Mouse (Mus musculus) left cerebral cortex, adult 2 months (tissue): ENCODE measurements at regions not wholly inside any gene's neighbourhood (a gene's known extent, or its start where the extent isn't known, plus 50 kb on each side); places are given as distances from the start of the nearest gene placed in this dataset.
"Not testable (repeated sequence)": the region's sequence is repeated elsewhere in the genome, so short reads cannot be mapped to it uniquely, and the experiment has no call there.

Source experiments
- DNase-seq, 2 experiments: peaks; one replicate each; pipeline ENCODE4 v3.0.0; 2021 to 2022; ENCODE audit warnings: low spot score in 2 of 2, mixed read lengths in 1 of 2; ENCODE audit errors: extremely low spot score in 1 of 2
- H3K27ac ChIP-seq: fragments of 200-600 bp; 2 replicates; pipeline ENCODE4 v1.8.1; 2022
- H3K4me3 ChIP-seq: fragments of 200-600 bp; 2 replicates; pipeline ENCODE4 v1.8.1; 2022
- CTCF ChIP-seq: fragments of 200-600 bp; IDR thresholded peaks from 2 replicates; pipeline ENCODE4 v1.8.1; 2022; ENCODE audit warnings: antibody characterized with exemption, mild to moderate bottlenecking, moderate library complexity
- intact Hi-C: fragments of 180-260 bp; cut with DNase I; formaldehyde crosslinking; loops from one replicate; pipeline ENCODE4 v1.15.1; 2025

DNA sequence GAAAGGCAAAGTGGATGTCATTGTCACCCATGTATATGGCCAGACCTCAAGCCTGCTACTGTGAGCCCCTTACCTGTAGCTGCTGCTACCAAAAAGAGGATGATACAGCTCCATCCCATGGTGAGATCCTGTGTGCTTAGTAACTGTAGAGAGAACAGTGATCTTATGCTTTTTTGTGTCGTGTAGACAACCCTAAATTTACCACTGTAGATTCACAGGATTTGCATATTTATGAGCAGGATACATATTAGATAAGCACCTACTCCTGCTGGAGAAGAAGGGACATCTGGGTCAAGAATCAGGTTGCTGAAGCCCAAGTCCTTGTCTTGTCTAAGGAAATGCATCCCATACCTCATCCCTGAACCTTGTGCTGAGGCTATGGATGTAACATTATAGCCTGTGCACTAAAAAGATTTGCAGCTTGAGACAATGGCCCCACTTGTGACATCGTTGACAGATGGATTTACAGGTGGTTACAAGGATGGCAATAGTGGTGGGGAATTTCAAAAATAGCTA, 888.7 kb upstream of the Zfp386 start:
- intact Hi-C loops, H3K27ac ChIP-seq, DNase-seq, H3K4me3 ChIP-seq: not testable (repeated sequence)

DNA sequence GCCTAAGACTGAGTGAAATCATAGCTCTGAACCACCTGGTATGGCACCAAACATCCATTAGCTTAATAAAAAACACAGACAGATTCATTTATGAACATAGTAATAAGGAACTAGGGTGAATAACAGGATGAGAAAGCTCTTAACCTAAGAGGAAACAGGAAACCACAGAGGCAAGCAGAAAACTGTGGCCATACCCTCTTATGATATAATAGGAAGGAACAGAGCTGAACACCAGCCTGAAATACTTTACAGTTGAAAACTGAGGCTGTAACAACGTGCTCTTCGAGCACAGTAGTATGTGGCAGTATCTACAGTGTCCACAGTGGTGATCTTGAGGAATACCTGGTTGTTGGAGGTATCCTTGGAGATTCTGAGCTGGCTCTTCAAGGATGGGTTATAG, 882.0 kb upstream of the Zfp386 start:
- DNase-seq, H3K27ac ChIP-seq, intact Hi-C loops, H3K4me3 ChIP-seq: not testable (repeated sequence)

DNA sequence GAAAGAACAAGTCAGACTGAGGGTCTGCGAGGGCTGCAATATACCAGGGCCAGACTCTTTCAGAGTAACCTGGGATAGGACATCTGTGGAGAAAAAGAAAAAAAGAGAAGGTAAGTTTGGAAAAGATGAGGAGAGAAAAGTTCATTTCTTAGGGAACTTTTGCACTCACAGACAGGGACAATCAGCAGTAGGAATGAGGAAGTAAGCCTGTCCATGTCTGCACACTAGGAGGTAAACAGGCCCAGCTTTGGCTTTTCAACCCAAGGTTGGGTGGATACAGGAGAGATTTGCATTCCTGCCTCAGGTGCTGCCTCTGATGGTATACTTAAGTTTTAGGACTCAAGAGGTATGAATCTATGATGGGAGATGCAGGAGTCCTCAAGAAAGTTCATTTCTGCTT, 881.5 kb upstream of the Zfp386 start:
- DNase-seq, intact Hi-C loops, H3K27ac ChIP-seq: not testable (repeated sequence)

DNA sequence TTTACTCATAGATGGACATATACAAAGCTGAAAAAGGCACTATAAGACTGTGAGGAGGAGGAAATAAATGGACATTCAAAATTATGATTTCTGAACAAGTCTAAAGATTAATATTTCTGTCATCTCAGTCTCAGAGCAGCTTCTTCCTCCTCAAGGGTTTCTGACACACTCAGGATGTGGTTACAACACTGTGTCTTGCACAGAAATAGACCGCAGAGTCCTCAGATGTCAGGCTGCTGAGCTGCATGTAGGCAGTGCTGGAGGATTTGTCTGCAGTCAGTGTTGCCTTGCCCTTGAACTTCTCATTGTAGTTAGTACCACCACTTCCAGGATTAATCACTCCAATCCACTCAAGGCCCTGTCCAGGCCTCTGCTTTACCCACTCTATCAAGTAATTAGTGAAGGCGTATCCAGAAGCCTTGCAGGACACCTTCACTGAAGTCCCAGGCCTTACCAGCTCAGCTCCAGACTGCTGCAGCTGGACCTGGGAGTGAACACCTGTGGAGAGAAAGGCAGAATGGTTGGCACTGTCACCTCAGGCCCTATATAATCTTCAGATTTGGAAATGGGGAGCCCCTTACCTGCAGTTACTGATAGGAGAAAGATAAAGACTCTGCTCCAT, 853.9 kb upstream of the Zfp386 start:
- no peak for TF ChIP-seq CTCF
- DNase-seq: no peak
- Histone ChIP-seq H3K27ac (no peak overlapping the region), H3K4me3 (no peak overlapping the region)
- intact Hi-C loops: no loop called here

More for the DNA sequence above, 881.5 kb upstream of the Zfp386 start:
- not testable (repeated sequence) for H3K4me3 ChIP-seq

DNA sequence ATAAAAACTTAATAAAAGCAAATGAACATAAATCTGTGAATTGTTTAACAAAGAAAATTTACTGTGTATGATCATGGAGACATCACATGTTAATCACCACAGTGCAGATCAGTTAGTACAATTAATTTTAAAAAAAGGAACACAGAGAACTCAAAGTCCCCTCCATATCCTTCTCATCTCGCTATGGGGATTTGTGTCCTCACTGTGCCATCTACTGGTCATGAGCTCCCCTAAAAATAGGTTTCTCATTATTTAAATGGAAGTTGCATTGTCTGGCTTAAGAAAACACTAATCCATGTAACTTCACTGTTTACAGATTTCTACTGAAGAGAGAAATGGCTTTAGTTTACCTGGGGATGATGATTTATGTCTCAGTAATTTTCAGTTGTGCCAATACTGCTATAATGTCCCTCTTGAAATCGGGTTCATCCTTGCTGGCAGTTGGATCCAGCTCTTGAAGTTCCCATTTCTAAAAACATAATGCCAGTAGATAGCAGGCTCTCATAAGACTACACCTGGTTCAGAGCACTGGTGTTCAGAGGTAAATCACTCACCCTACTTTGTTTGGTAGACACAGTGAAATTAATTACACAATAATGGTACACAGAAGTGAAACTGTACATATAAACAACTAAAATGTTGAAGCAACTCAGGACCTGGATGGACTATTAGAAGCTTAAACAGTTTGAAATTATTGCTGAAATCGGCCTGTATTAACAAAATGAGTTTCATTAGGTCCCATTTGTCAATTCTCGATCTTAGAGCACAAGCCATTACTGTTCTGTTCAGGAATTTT, 850.0 kb upstream of the Zfp386 start:
- intact Hi-C loops: no loop called here
- no peak for DNase-seq
- no peak for TF ChIP-seq CTCF
- no peak overlapping the region for H3K27ac ChIP-seq
- no peak overlapping the region for H3K4me3 ChIP-seq

DNA sequence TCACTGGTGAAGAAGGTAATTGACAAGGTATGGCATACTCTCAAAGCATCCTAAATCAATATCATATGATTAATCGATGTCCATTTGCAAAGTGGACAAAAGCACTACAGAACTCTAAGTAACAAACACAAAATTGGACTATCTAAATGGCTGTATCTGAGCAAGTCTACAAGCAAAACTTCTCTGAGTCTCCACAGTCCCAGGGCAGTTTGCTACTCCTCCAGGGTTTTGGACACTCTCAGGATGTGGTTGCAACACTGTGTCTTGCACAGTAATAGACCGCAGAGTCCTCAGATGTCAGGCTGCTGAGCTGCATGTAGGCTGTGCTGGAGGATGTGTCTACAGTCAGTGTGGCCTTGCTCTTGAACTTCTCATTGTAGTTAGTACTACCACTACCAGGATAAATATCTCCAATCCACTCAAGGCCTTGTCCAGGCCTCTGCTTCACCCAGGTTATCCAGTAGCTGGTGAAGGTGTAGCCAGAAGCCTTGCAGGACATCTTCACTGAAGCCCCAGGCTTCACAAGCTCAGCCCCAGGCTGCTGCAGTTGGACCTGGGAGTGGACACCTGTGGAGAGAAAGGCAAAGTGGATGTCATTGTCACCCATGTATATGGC, 839.6 kb upstream of the Zfp386 start:
- H3K4me3 ChIP-seq, DNase-seq, H3K27ac ChIP-seq, intact Hi-C loops: not testable (repeated sequence)

DNA sequence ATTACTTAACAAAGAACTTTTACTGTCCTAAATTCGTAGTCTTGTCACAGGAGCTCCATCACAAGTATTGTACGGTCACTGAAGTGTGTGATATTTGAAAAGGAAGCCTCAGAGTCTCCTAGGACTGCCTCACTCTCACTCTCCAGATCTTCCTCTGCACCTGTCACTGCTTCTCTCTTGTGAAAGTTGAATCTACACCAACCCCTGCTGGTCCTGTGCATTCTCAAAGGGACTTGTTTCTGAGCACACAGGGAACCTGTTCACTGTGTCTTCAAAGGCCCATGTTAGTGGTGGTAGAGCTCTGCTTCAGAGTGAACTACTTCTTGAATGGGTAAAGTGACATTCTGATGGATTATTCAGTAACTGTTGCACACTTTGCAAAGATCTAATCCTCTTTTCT, 824.9 kb upstream of the Zfp386 start:
- Histone ChIP-seq H3K27ac (no peak overlapping the region), H3K4me3 (no peak overlapping the region)
- no peak for TF ChIP-seq CTCF
- DNase-seq: no peak
- intact Hi-C loops: no loop called here

DNA sequence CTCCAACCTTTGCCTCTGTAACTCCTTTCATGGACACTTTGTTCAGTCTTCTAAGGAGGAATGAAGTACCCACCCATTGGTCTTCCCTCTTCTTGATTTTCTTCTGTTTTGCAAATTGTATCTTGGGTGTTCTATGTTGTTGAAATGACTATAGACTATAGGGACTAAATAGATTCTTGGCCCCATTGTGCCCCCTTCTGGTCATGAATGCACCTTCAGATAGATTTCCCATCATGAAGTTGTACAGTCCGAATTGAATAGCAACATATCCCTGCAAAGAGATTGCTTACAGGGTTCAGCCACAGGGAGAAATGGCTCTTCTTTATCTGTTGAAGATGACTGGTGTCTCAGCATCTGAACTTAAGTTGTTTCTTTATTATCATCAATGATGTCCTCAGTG, 817.6 kb upstream of the Zfp386 start:
- no peak overlapping the region for H3K4me3 ChIP-seq
- no peak for DNase-seq
- intact Hi-C loops: no loop called here
- H3K27ac ChIP-seq: no peak overlapping the region
- no peak for TF ChIP-seq CTCF

DNA sequence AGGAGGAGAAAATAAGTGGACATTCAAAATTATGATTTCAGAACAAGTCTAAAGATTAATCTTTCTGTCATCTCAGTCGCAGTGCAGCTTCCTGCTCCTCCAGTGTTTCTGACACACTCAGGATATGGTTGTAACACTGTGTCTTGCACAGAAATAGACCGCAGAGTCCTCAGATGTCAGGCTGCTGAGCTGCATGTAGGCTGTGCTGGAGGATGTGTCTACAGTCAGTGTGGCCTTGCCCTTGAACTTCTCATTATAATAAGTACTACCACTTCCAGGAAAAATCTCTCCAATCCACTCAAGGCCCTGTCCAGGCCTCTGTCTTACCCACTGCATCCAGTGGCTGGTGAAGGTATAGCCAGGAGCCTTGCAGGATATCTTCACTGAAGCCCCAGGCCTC, 804.9 kb upstream of the Zfp386 start:
- H3K27ac ChIP-seq, DNase-seq, intact Hi-C loops, H3K4me3 ChIP-seq: not testable (repeated sequence)

DNA sequence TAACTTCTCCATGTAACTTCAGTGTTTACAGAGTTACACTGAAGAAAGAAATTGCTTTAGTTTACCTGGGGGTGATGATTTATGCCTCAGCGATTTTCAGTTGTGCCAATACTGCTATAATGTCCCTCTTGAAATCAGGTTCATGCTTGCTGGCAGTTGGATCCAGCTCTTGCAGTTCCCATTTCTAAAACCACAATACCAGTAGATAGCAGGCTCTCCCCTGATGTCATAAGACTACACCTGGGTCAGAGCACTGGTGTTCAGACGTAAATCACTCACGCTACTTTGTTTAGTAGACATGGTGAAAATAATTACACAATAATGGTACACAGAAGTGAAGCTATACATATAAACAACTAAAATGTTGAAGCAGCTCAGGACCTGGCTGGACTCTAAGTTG, 800.2 kb upstream of the Zfp386 start:
- DNase-seq, intact Hi-C loops, H3K4me3 ChIP-seq, H3K27ac ChIP-seq: not testable (repeated sequence)

DNA sequence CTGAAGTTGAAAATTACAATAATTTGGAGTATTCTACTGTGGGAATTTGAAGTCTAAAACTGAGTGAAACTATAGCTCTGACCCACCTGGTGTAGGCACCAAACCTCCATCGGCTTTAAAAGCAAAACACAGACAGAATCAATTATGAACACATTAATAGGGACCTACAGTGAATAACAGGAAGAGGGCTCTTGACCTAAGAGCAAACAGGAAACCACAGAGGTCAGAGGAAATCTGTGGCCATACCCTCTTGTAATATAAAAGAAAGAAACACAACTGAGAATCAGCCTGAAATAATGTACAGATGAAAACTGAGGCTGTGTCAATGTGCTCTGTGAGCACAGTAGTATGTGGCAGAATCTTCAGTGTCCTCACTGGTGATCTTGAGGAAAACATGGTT, 789.7 kb upstream of the Zfp386 start:
- TF ChIP-seq CTCF: no peak
- no peak for DNase-seq
- intact Hi-C loops: no loop called here
- no peak overlapping the region for H3K4me3 ChIP-seq
- H3K27ac ChIP-seq: no peak overlapping the region

DNA sequence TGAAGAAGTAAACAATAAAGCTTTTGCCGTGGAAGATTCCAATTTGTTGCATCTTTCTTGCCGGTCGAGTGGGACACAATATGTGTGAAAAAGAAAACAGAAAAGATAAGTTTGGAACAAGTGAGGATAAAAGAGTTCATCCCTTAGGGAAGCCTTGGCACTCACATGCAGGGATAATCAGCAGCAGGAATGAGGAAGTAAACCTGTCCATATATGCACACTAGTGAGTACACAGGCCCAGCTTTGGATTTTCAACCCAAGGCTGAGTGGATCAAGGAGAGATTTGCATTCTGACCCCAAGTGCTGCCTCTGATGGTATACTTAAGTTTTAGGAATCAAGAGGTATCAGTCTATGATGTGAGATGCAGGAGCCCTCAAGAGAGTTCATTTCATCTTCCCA, 788.8 kb upstream of the Zfp386 start:
- TF ChIP-seq CTCF: no peak
- no peak for DNase-seq
- intact Hi-C loops: no loop called here
- Histone ChIP-seq H3K4me3 (no peak overlapping the region), H3K27ac (no peak overlapping the region)

DNA sequence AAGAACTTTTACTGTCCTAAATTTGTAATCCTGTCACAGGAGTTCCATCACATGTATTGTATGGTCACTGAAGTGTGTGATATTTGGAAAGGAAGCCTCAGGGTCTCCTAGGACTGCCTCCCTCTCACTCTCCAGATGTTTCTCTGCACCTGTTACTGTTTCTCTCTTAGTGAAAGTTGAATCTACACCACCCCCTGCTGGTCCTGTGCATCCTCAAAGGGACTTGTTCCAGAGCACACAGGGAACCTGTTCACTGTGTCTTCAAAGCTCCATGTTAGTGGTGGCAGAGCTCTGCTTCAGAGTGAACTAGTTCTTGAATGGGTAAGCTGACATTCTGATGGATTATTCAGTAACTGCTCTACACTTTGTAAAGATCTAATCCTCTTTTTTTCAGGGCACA, 785.1 kb upstream of the Zfp386 start:
- H3K27ac ChIP-seq, intact Hi-C loops, H3K4me3 ChIP-seq, DNase-seq: not testable (repeated sequence)

DNA sequence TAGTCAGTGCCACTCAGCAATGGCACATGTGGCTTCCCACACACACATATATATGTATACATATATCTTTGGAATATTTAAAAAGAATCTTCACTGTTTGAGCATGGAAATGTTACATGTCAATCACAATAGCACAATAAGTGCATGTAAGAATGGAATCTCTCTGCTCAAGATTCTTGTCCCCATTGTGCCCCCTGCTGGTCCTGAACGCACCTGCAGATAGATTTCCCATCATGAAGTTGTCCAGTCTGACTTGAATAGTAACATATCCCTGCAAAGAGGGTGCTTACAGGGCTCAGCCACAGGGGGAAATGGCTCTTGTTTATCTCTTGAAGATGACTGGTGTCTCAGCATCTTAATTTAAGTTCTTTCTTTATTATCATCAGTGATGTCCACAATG, 770.8 kb upstream of the Zfp386 start:
- DNase-seq, H3K4me3 ChIP-seq, intact Hi-C loops, H3K27ac ChIP-seq: not testable (repeated sequence)

DNA sequence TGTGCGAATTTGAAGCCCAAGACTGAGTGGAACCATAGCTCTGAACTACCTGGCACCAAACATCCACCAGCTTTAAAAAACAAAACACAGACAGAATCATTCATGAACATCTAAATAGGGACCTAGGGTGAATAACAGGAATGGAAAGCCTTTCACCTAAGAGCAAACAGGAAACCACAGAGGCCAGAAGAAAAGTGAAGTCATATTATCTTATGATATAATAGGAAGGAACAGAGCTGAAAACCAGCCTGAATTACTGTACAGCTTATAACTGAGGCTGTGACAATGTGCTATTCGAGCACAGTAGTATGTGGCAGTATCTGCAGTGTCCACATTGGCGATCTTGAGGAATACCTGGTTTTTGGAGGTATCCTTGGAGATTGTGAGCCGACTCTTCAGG, 753.8 kb upstream of the Zfp386 start:
- DNase-seq: not testable (repeated sequence)

DNA sequence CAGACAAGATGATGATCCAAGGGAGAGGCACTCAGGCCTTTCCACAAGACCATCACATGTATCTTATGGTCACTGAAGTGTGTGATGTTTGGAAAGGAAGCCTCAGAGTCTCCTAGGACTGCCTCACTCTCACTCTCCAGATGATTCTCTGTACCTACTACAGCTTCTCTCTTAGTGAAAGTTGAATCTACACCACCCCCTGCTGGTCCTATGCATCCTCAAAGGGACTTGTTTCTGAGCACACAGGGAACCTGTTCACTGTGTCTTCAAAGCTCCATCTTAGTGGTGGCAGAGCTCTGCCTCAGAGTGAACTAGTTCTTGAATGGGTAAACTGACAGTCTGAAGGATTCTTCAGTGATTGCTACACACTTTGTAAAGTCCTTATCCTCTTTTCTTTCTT, 749.5 kb upstream of the Zfp386 start:
- H3K27ac ChIP-seq, DNase-seq, intact Hi-C loops, H3K4me3 ChIP-seq: not testable (repeated sequence)

More for the DNA sequence above, 753.8 kb upstream of the Zfp386 start:
- H3K4me3 ChIP-seq, intact Hi-C loops, H3K27ac ChIP-seq: not testable (repeated sequence)
